Mouse (Mus musculus): ENCODE results near the gene Trpm7. TPM values are rescaled to one million over a fixed set of nuclear protein-coding genes. Genes with fewer than 3 reads are reported as not detected.

Trpm7 gene
- polyA plus RNA-seq, 1 experiment, result 83.3 TPM

- Histone ChIP-seq H3K36me3 (ENCODE audit: control insufficient read depth, insufficient read depth, low read length, poor library complexity, severe bottlenecking) (peaks cover 36% of the 10 kb centered on the region), H3K9ac (ENCODE audit: low read depth, poor library complexity, severe bottlenecking) (no peak overlapping the region), H3K4me1 (ENCODE audit: control insufficient read depth, insufficient read depth, low read length) (no peaks in the 10 kb centered on the region), H3K27ac (ENCODE audit: insufficient read depth, low read length) (no peak overlapping the region), H3K9me3 (replicated peaks; ENCODE audit: control insufficient read depth, insufficient read depth, low read length, poor library complexity, severe bottlenecking) (no peaks in the 10 kb centered on the region), H3K27me3 (ENCODE audit: control insufficient read depth, insufficient read depth, low read length, poor library complexity, severe bottlenecking) (no peaks in the 10 kb centered on the region), H3K4me3 (ENCODE audit: low read depth, low read length) (no peak overlapping the region)
- TF ChIP-seq CTCF (IDR thresholded peaks at IDR 0.05; ENCODE audit: low read depth, low read length), result no peak
- no peak for TF ChIP-seq POLR2A (IDR thresholded peaks at IDR 0.05; ENCODE audit: insufficient read depth, low read length)
- no peak for TF ChIP-seq EP300 (IDR thresholded peaks at IDR 0.05; ENCODE audit: insufficient read depth, low read depth, low read length)
Observed at GRCm38 (mm10) chr2:126815822-126816221, 60.2 kb downstream of the Trpm7 start.

GRCm38 (mm10) chr2:126801980-126802379 is 74.0 kb downstream of the Trpm7 start:
- H3K9ac ChIP-seq (ENCODE audit: low read depth, poor library complexity, severe bottlenecking), result no peak overlapping the region
- H3K4me3 ChIP-seq (ENCODE audit: low read depth, low read length), result no peak overlapping the region
- TF ChIP-seq CTCF (IDR thresholded peaks at IDR 0.05; ENCODE audit: low read depth, low read length) (no peak), POLR2A (IDR thresholded peaks at IDR 0.05; ENCODE audit: insufficient read depth, low read length) (no peak), EP300 (IDR thresholded peaks at IDR 0.05; ENCODE audit: insufficient read depth, low read depth, low read length) (no peak)
- peaks cover 37% of the 10 kb centered on the region for H3K36me3 ChIP-seq (ENCODE audit: control insufficient read depth, insufficient read depth, low read length, poor library complexity, severe bottlenecking)
- no peak overlapping the region for H3K27ac ChIP-seq (ENCODE audit: insufficient read depth, low read length)
- H3K4me1 ChIP-seq (ENCODE audit: control insufficient read depth, insufficient read depth, low read length), result no peaks in the 10 kb centered on the region
- no peaks in the 10 kb centered on the region for H3K27me3 ChIP-seq (ENCODE audit: control insufficient read depth, insufficient read depth, low read length, poor library complexity, severe bottlenecking)
- no peaks in the 10 kb centered on the region for H3K9me3 ChIP-seq (replicated peaks; ENCODE audit: control insufficient read depth, insufficient read depth, low read length, poor library complexity, severe bottlenecking)

GRCm38 (mm10) chr2:126798455-126798854 is 77.6 kb downstream of the Trpm7 start:
- Histone ChIP-seq H3K27ac (ENCODE audit: insufficient read depth, low read length) (no peak overlapping the region), H3K9ac (ENCODE audit: low read depth, poor library complexity, severe bottlenecking) (no peak overlapping the region), H3K36me3 (ENCODE audit: control insufficient read depth, insufficient read depth, low read length, poor library complexity, severe bottlenecking) (peaks cover 44% of the 10 kb centered on the region), H3K4me1 (ENCODE audit: control insufficient read depth, insufficient read depth, low read length) (no peaks in the 10 kb centered on the region), H3K9me3 (replicated peaks; ENCODE audit: control insufficient read depth, insufficient read depth, low read length, poor library complexity, severe bottlenecking) (no peaks in the 10 kb centered on the region), H3K4me3 (ENCODE audit: low read depth, low read length) (no peak overlapping the region), H3K27me3 (ENCODE audit: control insufficient read depth, insufficient read depth, low read length, poor library complexity, severe bottlenecking) (no peaks in the 10 kb centered on the region)
- TF ChIP-seq EP300 (IDR thresholded peaks at IDR 0.05; ENCODE audit: insufficient read depth, low read depth, low read length), result no peak
- TF ChIP-seq CTCF (IDR thresholded peaks at IDR 0.05; ENCODE audit: low read depth, low read length), result no peak
- TF ChIP-seq POLR2A (IDR thresholded peaks at IDR 0.05; ENCODE audit: insufficient read depth, low read length), result no peak

- Histone ChIP-seq H3K9me3 (replicated peaks; ENCODE audit: control insufficient read depth, insufficient read depth, low read length, poor library complexity, severe bottlenecking) (no peaks in the 10 kb centered on the region), H3K27me3 (ENCODE audit: control insufficient read depth, insufficient read depth, low read length, poor library complexity, severe bottlenecking) (no peaks in the 10 kb centered on the region), H3K9ac (ENCODE audit: low read depth, poor library complexity, severe bottlenecking) (no peak overlapping the region), H3K27ac (ENCODE audit: insufficient read depth, low read length) (no peak overlapping the region), H3K36me3 (ENCODE audit: control insufficient read depth, insufficient read depth, low read length, poor library complexity, severe bottlenecking) (peaks cover 40% of the 10 kb centered on the region), H3K4me1 (ENCODE audit: control insufficient read depth, insufficient read depth, low read length) (no peaks in the 10 kb centered on the region), H3K4me3 (ENCODE audit: low read depth, low read length) (no peak overlapping the region)
- TF ChIP-seq EP300 (IDR thresholded peaks at IDR 0.05; ENCODE audit: insufficient read depth, low read depth, low read length), result no peak
- no peak for TF ChIP-seq POLR2A (IDR thresholded peaks at IDR 0.05; ENCODE audit: insufficient read depth, low read length)
- TF ChIP-seq CTCF (IDR thresholded peaks at IDR 0.05; ENCODE audit: low read depth, low read length), result no peak
Observed at GRCm38 (mm10) chr2:126795708-126796107, 80.3 kb downstream of the Trpm7 start.

GRCm38 (mm10) chr2:126792611-126793010 is 83.4 kb downstream of the Trpm7 start:
- H3K27ac ChIP-seq (ENCODE audit: insufficient read depth, low read length), result no peak overlapping the region
- TF ChIP-seq POLR2A (IDR thresholded peaks at IDR 0.05; ENCODE audit: insufficient read depth, low read length), result no peak
- no peak for TF ChIP-seq CTCF (IDR thresholded peaks at IDR 0.05; ENCODE audit: low read depth, low read length)
- TF ChIP-seq EP300 (IDR thresholded peaks at IDR 0.05; ENCODE audit: insufficient read depth, low read depth, low read length), result no peak
- peaks cover 28% of the 10 kb centered on the region for H3K36me3 ChIP-seq (ENCODE audit: control insufficient read depth, insufficient read depth, low read length, poor library complexity, severe bottlenecking)
- no peak overlapping the region for H3K4me3 ChIP-seq (ENCODE audit: low read depth, low read length)
- no peaks in the 10 kb centered on the region for H3K27me3 ChIP-seq (ENCODE audit: control insufficient read depth, insufficient read depth, low read length, poor library complexity, severe bottlenecking)
- H3K4me1 ChIP-seq (ENCODE audit: control insufficient read depth, insufficient read depth, low read length), result peaks cover 2% of the 10 kb centered on the region
- no peak overlapping the region for H3K9ac ChIP-seq (ENCODE audit: low read depth, poor library complexity, severe bottlenecking)
- no peaks in the 10 kb centered on the region for H3K9me3 ChIP-seq (replicated peaks; ENCODE audit: control insufficient read depth, insufficient read depth, low read length, poor library complexity, severe bottlenecking)

- peaks cover 8% of the 10 kb centered on the region for H3K36me3 ChIP-seq (ENCODE audit: control insufficient read depth, insufficient read depth, low read length, poor library complexity, severe bottlenecking)
- H3K9me3 ChIP-seq (replicated peaks; ENCODE audit: control insufficient read depth, insufficient read depth, low read length, poor library complexity, severe bottlenecking), result no peaks in the 10 kb centered on the region
- H3K9ac ChIP-seq (ENCODE audit: low read depth, poor library complexity, severe bottlenecking), result no peak overlapping the region
- TF ChIP-seq EP300 (IDR thresholded peaks at IDR 0.05; ENCODE audit: insufficient read depth, low read depth, low read length), result no peak
- no peak for TF ChIP-seq CTCF (IDR thresholded peaks at IDR 0.05; ENCODE audit: low read depth, low read length)
- TF ChIP-seq POLR2A (IDR thresholded peaks at IDR 0.05; ENCODE audit: insufficient read depth, low read length), result no peak
- peaks cover 2% of the 10 kb centered on the region for H3K4me1 ChIP-seq (ENCODE audit: control insufficient read depth, insufficient read depth, low read length)
- no peaks in the 10 kb centered on the region for H3K27me3 ChIP-seq (ENCODE audit: control insufficient read depth, insufficient read depth, low read length, poor library complexity, severe bottlenecking)
- no peak overlapping the region for H3K4me3 ChIP-seq (ENCODE audit: low read depth, low read length)
- no peak overlapping the region for H3K27ac ChIP-seq (ENCODE audit: insufficient read depth, low read length)
Observed at GRCm38 (mm10) chr2:126787721-126788342, 88.2 kb downstream of the Trpm7 start.
